Mouse (Mus musculus) MEL (cell line): Measurements from ENCODE around the gene Kir3dl1. TPM values are rescaled to one million over a fixed set of nuclear protein-coding genes. Genes with fewer than 3 reads are reported as not detected.
"Not testable (repeated sequence)": the region's sequence is repeated elsewhere in the genome, so short reads cannot be mapped to it uniquely, and the experiment has no call there.

Experiments used
- DNase-seq: peaks from one replicate; pipeline ENCODE4 v3.0.0; 2011; ENCODE audit warnings: low read depth, low spot score
- H3K27ac ChIP-seq: 2 replicates; pipeline ENCODE4 v1.5.1; 2012; ENCODE audit warnings: low read depth, mild to moderate bottlenecking, control low read depth, low read length, moderate library complexity; ENCODE audit not compliant: control insufficient read depth
- H3K27me3 ChIP-seq, 2 experiments: fragments of 150-350 bp in 1 of 2; sonication (generic) in 1 of 2; 2 replicates each; pipeline ENCODE4 v1.6.1; 2012; ENCODE audit warnings: low read length in 2 of 2, mild to moderate bottlenecking in 2 of 2, improper control_type of control experiment in 1 of 2, moderate library complexity in 1 of 2; ENCODE audit not compliant: insufficient read depth in 2 of 2, control insufficient read depth in 1 of 2
- H3K36me3 ChIP-seq, 2 experiments: 2 replicates each; pipeline ENCODE4 v1.6.1; 2012 to 2014; ENCODE audit warnings: low read length in 2 of 2, improper control_type of control experiment in 1 of 2, inconsistent platforms in 1 of 2, mild to moderate bottlenecking in 1 of 2; ENCODE audit not compliant: insufficient read depth in 2 of 2, control insufficient read depth in 1 of 2
- H3K4me1 ChIP-seq, 2 experiments: fragments of 150-350 bp in 1 of 2; sonication (generic) in 1 of 2; 2 replicates each; pipeline ENCODE4 v1.6.1; 2012; ENCODE audit warnings: low read length in 2 of 2, improper control_type of control experiment in 1 of 2, mild to moderate bottlenecking in 1 of 2; ENCODE audit not compliant: insufficient read depth in 2 of 2, control insufficient read depth in 1 of 2
- H3K4me3 ChIP-seq, 2 experiments: fragments of 150-350 bp in 1 of 2; sonication (generic) in 1 of 2; 2 replicates each; pipeline ENCODE4 v1.5.1; 2012; ENCODE audit warnings: low read depth in 2 of 2, low read length in 2 of 2, mild to moderate bottlenecking in 2 of 2, moderate library complexity in 2 of 2, control low read depth in 1 of 2, improper control_type of control experiment in 1 of 2; ENCODE audit not compliant: control insufficient read depth in 1 of 2, insufficient read depth in 1 of 2
- H3K79me2 ChIP-seq: 2 replicates; pipeline ENCODE4 v1.6.1; 2012; ENCODE audit warnings: mild to moderate bottlenecking, low read length, moderate library complexity; ENCODE audit not compliant: control insufficient read depth, poor library complexity, insufficient read depth
- H3K9ac ChIP-seq: 2 replicates; pipeline ENCODE4 v1.6.1; 2012; ENCODE audit warnings: low read depth, mild to moderate bottlenecking, control low read depth, low read length, moderate library complexity; ENCODE audit not compliant: control insufficient read depth, poor library complexity, severe bottlenecking
- H3K9me3 ChIP-seq: fragments of 150-350 bp; sonication (generic); replicated peaks from 2 replicates; pipeline ENCODE4 v1.6.1; 2012; ENCODE audit warnings: mild to moderate bottlenecking, low read length, improper control_type of control experiment, moderate library complexity; ENCODE audit not compliant: insufficient read depth
- MAFK ChIP-seq: IDR thresholded peaks from 2 replicates; pipeline ENCODE4 v1.6.1; 2011; ENCODE audit warnings: low read depth, mild to moderate bottlenecking, low read length, improper control_type of control experiment, borderline replicate concordance
- TBP ChIP-seq: IDR thresholded peaks from 2 replicates; pipeline ENCODE4 v1.8.0; 2011; ENCODE audit warnings: low read depth, low read length, improper control_type of control experiment
- polyA plus RNA-seq, 2 experiments: library from polyadenylated mRNA; stranded (reverse) in 1 of 2; unstranded in 1 of 2; fragments of >175 nt in 1 of 2; fragments of >200 nt in 1 of 2; gene quantifications; 2 replicates each; pipeline versions ENCODE4 v1.2.1 to v1.2.4; 2012; ENCODE audit warnings: low replicate concordance in 2 of 2, low read depth in 1 of 2; ENCODE audit not compliant: insufficient read length in 2 of 2, insufficient read depth in 1 of 2, missing spikeins in 1 of 2
- total RNA-seq: library from RNA; depleted of rRNA; stranded (reverse); fragments of 300-350 nt; gene quantifications from 2 replicates; pipeline ENCODE4 v1.2.3, GENCODE M21; 2012; rRNA removed

The Kir3dl1 gene
- total RNA-seq, result not detected in 2 replicates
- not detected for polyA plus RNA-seq

- DNase-seq, H3K9ac ChIP-seq, H3K9me3 ChIP-seq, H3K79me2 ChIP-seq, H3K4me3 ChIP-seq, H3K27me3 ChIP-seq, H3K27ac ChIP-seq, H3K36me3 ChIP-seq, H3K4me1 ChIP-seq: not testable (repeated sequence)
Observed at GRCm38 (mm10) chrX:136517699-136518098, at the start of gene Kir3dl1. TSS of gene Kir3dl1 (plus strand) at chrX:136517999.

GRCm38 (mm10) chrX:136543956-136544355 lies 26.2 kb downstream of the Kir3dl1 start, which contains the start of gene Kir3dl2:
TSS of gene Kir3dl2 (minus strand) at chrX:136544056.
- H3K79me2 ChIP-seq, H3K4me1 ChIP-seq: not testable (repeated sequence)

GRCm38 (mm10) chrX:136569094-136569493 lies 51.3 kb downstream of the Kir3dl1 start:
- not testable (repeated sequence) for H3K4me1 ChIP-seq, H3K79me2 ChIP-seq, H3K27me3 ChIP-seq, H3K36me3 ChIP-seq, H3K9me3 ChIP-seq, H3K27ac ChIP-seq, H3K4me3 ChIP-seq, H3K9ac ChIP-seq
- peak; percentile 98 for TF ChIP-seq TBP
- TF ChIP-seq MAFK, result peak; percentile 77
- peak; percentile 67 for DNase-seq

More at GRCm38 (mm10) chrX:136543956-136544355, 26.2 kb downstream of the Kir3dl1 start, which contains the start of gene Kir3dl2:
- not testable (repeated sequence) for H3K4me3 ChIP-seq, H3K27me3 ChIP-seq, H3K27ac ChIP-seq, H3K9me3 ChIP-seq, H3K36me3 ChIP-seq, DNase-seq, H3K9ac ChIP-seq

Other genes starting within 250 kb of the Kir3dl1 start
- gene Bex3, start 247.7 kb upstream of the Kir3dl1 start, total RNA-seq, result 153 and 164 TPM in 2 replicates
- 100 to 1,000 TPM in 1 of 2 experiments, not detected in 1; 326 TPM for gene Bex3, start 247.7 kb upstream of the Kir3dl1 start, polyA plus RNA-seq
- not detected in 2 replicates for gene Kir3dl2, start 26.1 kb downstream of the Kir3dl1 start, total RNA-seq
- gene Kir3dl2, start 26.1 kb downstream of the Kir3dl1 start, polyA plus RNA-seq, result not detected
- gene Tceal3, start 72.8 kb downstream of the Kir3dl1 start, total RNA-seq, result not detected in 2 replicates
- gene Tceal3, start 72.8 kb downstream of the Kir3dl1 start, polyA plus RNA-seq, result not detected
- not detected in 2 replicates for gene Tceal1, start 190.0 kb downstream of the Kir3dl1 start, total RNA-seq
- not detected for gene Tceal1, start 190.0 kb downstream of the Kir3dl1 start, polyA plus RNA-seq
- gene Morf4l2, start 225.7 kb downstream of the Kir3dl1 start, total RNA-seq, result 617 and 648 TPM in 2 replicates
- gene Morf4l2, start 225.7 kb downstream of the Kir3dl1 start, polyA plus RNA-seq, result 100 to 1,000 TPM in 1 of 2 experiments, not detected in 1; 921 TPM